Mouse (Mus musculus) thymus, postnatal 36 days (tissue): ENCODE results near the gene Hc.

Experiments used
- DNase-seq, 2 experiments: peaks; one replicate each; pipeline ENCODE4 v3.0.0; 2022; ENCODE audit warnings: mixed read lengths in 2 of 2

Gene Hc

GRCm38 (mm10) chr2:34953547-34954116, 107.6 kb downstream of the Hc start:
- no peak for DNase-seq

GRCm38 (mm10) chr2:34953018-34953417, 108.2 kb downstream of the Hc start:
- peak; percentile 38 to 43 for DNase-seq

GRCm38 (mm10) chr2:34951469-34951868, 109.8 kb downstream of the Hc start:
- DNase-seq: no peak

GRCm38 (mm10) chr2:34948622-34949021, 112.6 kb downstream of the Hc start:
- no peak for DNase-seq

GRCm38 (mm10) chr2:34946046-34946445, 115.2 kb downstream of the Hc start:
- DNase-seq: no peak

- no peak for DNase-seq
These were observed 115.7 kb downstream of the Hc start for GRCm38 (mm10) chr2:34945580-34945979.

- peak; percentile 90 to 93 for DNase-seq
These were observed 116.5 kb downstream of the Hc start for GRCm38 (mm10) chr2:34944761-34945160.

GRCm38 (mm10) chr2:34943556-34944120, 117.6 kb downstream of the Hc start:
- no peak for DNase-seq

- DNase-seq: no peak
These were observed 120.1 kb downstream of the Hc start for GRCm38 (mm10) chr2:34941061-34941675.

GRCm38 (mm10) chr2:34940246-34940645, 121.0 kb downstream of the Hc start:
- no peak for DNase-seq

GRCm38 (mm10) chr2:34938269-34939208, 122.7 kb downstream of the Hc start:
- DNase-seq: peak; percentile 52 to 72

- no peak for DNase-seq
These were observed 123.8 kb downstream of the Hc start for GRCm38 (mm10) chr2:34937460-34937859.
